Mouse (Mus musculus) lung, postnatal 0 days (tissue): Measurements from ENCODE around the gene Gm17359.

Experiments
- CTCF ChIP-seq: IDR thresholded peaks from 2 replicates; pipeline ENCODE4 v1.5.1; 2016; ENCODE audit warnings: antibody characterized with exemption, mild to moderate bottlenecking
- EP300 ChIP-seq: IDR thresholded peaks from 2 replicates; pipeline ENCODE4 v1.6.1; 2016; ENCODE audit warnings: antibody characterized with exemption, mild to moderate bottlenecking, control low read depth

DNA sequence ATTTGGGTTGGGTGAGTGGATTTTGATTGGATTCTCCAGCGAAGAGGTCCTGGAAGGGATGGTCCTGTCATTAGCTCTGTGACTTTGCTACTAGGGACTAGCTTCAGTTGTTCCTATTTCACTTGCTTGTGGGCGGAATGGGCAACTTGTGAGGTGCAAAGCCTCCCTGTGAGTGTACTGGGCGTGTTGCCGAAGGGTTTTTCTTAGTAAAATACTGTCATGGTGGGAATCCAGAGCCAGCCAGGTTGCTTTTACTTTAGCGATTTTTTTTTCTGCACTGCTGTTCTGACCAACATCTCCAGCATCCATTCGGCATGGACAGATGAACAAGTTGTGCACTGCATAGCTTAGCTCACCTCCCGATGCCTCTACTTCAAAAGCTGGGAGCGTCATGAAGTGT, 65.6 kb downstream of the Gm17359 start:
- TF ChIP-seq CTCF (no peak), EP300 (no peak)
